Mouse (Mus musculus) right cerebral cortex, postnatal 36 days (tissue): ENCODE measurements around the gene B4galt5.

Experiments
- DNase-seq, 2 experiments: peaks; one replicate each; pipeline ENCODE4 v3.0.0; 2022; ENCODE audit warnings: low spot score in 2 of 2, mixed read lengths in 1 of 2

Gene B4galt5

DNA sequence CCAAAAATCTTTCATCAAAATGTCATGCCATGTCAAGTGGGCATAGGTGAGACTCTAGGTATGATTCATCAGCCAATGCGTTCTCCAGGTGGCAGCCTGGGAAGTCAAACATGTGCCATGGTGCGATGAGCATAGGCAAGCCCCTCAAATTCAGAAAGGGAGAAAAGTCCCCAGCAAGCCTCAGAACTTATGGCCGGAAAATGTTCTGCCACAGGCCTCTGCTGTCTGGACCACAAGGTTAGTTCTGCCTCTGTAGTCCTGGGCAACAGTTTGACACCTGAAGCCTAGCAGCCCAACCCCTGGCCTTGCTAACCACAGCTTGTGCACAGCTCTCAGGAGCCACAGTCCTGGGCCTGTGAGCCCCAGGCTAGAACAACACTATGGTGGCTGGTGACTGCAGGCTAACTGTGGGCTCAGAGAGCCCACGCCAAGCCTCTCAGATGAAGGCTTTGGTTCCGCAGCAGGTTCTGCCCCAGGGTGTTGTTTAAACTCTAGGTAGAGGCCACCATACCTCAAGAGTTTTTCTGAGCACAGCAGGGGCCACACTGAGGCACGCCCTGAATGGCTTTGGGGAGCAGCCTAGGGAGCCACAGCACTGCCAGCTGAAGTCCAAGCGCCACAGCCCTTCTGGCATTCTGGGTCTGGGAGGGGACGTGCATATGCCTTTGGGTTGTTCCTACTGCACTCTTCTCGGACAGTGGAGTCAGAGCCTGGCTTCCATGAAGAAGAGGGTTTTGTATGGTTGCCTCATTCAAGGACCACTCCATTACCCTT lies 14.5 kb upstream of the B4galt5 start:
- DNase-seq: no peak

DNA sequence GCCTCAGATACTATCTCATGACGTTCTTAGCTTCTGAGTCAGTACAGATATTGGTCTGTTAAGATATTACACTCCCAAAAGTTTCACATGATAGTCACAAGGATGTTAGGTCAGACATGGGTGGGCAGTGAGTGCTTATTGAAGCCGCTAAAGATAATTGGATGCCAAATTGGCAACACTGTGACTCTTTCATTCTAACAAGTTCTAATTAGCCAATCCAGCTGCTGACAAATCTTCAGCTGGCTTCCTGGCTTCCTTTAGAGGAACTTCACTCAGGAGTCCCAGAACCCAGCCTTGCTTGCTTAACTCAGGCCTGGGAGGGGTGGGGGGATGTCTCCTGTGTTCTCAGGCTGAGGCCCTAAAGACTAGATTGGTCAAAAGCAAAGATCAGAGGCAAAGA lies 9.5 kb upstream of the B4galt5 start:
- DNase-seq: no peak

- DNase-seq: no peak
Observed at GRCm38 (mm10) chr2:167356885-167357284, 7.9 kb upstream of the B4galt5 start.

GRCm38 (mm10) chr2:167354611-167355165 lies 5.7 kb upstream of the B4galt5 start:
- no peak for DNase-seq

GRCm38 (mm10) chr2:167354046-167354445 lies 5.1 kb upstream of the B4galt5 start:
- no peak for DNase-seq

DNA sequence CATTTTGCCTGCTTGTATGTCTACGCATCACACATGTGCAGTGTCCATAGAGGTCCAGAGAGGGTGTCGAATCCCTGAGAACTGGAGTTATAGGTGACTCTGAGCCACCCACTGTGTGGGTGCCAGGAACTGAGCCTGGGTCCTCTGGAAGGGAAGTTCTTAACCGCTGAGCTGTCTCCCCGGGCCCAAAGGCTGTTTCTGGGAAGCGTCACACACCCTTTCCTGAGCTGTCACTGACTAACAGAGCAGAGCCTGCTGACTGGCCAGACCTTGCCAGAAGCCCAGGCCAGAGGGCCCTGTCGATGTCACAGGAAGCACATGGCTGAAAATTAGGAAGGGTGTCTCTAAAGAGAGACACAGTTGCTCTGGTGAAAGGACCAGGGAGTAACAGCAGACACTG lies 3.5 kb upstream of the B4galt5 start:
- no peak for DNase-seq

- DNase-seq: no peak
Observed at GRCm38 (mm10) chr2:167351371-167351951, 2.5 kb upstream of the B4galt5 start.

DNA sequence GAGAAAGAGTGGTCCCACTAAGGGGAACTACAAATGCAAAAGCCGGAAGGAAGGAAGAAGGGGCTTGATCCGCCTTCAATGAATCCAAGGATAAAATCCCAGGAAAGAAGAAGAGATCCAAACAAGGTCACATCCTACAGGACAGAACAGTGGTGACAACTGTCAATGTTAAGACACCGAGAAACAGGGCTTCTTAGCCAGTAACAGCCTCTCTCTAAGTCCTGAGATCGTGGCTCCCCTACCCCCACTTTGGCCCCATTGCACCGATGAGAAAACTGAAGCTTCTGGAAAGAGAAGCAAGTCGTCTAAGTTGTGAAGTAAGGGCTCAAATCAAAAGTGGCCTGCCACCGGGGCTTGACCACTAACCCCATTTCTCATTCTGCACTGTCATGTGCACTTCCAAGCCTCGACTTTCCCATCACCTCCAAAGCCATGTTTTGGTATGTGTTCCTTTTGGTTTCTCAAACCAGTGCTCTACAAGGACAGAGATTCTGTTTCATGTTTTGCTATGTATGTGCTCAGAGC lies 1.2 kb upstream of the B4galt5 start:
- no peak for DNase-seq

DNA sequence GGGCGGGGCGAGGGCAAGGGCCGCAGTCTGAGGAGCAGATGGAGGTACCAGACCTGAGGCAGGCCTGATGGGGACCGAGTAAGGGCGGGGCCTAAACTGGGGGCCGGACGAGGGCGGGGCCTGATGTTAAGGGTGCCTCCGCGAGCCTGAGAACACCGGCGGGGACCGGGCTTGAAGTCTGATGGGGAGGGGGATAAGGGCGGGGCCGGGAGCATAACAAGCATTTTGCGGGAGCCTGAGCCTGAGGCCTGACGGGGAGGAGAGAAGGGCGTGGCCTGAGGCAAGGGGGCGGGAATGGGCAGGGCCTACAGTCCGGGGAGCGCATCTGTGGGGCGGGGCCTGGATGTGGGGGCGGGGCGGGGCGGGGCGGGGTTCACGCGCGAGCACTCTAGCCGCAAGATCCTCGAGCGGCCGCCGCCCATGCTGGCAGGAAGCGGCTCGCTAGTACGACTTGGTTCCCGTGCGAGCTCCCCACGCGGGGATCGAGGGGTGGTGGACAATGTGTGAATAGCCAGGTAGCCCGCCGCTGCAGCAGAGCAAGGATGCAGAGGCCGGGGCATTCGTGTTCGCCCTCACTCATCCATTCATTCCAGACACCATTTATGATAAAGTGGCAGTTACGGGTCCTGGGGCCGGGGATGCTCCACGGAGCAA lies 427 bp upstream of the B4galt5 start:
- peak; percentile 94 to 95 for DNase-seq

DNA sequence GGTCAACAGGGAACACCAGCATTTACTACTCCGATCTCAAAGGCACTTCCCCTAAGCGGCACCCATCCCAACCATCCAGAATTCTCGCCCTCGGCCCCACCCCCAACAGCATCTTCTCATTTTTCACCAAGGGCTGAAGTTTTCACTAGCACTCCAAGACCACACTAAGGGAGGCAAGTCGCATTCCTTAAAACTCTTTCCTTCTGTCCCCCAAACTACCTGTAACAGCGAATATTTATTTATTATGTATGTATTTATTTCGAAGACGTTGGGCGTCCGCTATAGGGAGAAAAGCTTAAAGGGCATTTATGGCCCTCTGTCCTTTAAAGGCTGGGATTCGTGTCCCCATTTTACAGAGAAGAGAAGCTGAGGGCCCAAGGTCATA lies 1.0 kb downstream of the B4galt5 start:
- no peak for DNase-seq

- DNase-seq: no peak
Observed at GRCm38 (mm10) chr2:167347361-167347760, 1.6 kb downstream of the B4galt5 start.

- DNase-seq: no peak
Observed at GRCm38 (mm10) chr2:167345508-167346164, 3.3 kb downstream of the B4galt5 start.

DNA sequence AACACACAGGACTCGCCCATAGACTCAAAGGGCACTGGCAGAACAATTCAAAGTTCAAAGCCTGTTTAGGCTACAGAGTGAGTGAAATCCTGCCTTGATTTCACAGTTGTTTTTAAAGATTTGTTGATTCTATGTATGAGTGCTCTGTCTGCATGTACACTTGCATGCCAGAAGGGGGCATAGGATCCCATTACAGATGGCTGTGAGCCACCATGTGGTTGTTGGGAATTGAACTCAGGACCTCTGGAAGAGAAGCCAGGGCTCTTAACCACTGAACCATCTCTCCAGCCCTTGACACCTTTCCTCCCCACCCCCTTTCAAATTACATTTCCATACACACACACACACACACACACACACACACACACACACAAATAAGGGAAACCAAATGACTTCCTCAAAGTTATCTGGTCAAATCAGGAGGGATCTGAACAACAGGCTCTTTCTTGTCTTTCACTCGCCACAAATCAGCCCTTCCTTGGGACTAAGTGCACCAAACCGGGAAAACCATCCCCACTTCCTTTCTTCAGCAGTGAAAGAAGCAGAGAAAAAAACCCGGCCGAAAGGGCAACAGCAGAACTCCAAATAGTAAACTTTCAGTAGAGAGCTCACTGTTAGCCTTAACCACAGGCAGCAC lies 4.0 kb downstream of the B4galt5 start:
- no peak for DNase-seq

- DNase-seq: no peak
Observed at GRCm38 (mm10) chr2:167343369-167344140, 5.4 kb downstream of the B4galt5 start.

DNA sequence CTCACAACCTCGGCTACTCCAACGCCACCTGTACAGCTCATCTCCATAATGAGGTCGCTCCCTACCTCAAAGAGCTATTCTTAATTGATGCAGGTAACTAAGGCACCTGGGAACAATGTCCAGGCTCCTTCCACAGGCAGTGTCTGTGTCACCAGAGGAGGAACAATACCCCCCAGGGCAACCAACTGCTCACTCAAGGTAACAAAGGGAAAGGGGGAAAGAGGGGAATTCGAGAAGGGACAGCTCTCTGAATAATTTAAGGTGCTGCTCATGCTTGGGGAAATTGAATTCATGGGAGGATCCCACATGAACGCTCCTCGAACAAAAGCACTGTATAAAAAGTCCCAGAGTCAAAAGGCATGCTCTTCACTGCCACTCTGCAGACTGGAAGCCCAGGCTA lies 6.1 kb downstream of the B4galt5 start:
- no peak for DNase-seq

DNA sequence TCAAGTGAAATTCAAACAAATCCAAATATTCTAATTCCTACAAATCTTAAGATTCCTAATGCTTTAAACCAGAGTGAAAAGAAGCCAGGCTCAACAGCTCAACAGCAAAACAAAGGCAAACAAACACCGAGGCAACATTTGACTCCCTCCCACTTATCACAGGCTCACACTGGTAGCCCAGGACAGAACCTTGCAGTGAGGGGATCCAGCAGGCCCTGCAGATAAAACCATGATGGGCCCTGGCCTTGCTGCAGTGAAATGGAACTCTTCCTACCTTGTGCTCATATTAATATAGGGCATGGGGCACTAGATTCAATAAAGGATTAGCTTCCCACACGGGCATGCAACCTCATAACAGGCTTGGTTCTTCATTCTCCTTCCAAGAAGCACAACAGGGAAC lies 11.4 kb downstream of the B4galt5 start:
- no peak for DNase-seq

DNA sequence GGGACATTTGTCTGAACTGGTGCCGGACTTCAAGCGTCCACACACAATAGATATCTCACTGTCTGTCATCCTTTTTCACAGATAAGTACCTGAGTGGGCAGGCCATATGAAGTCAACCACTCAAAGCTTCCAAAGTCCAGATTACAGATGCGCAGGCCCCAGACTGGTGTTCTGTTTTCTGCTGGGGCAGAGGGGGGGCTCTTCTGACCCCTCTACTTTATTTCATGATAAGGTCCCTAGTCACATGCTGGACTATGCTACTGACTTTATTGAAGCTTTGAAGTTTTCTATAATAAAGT lies 11.8 kb downstream of the B4galt5 start:
- DNase-seq: no peak

- no peak for DNase-seq
Observed at GRCm38 (mm10) chr2:167336384-167337213, 12.4 kb downstream of the B4galt5 start.

DNA sequence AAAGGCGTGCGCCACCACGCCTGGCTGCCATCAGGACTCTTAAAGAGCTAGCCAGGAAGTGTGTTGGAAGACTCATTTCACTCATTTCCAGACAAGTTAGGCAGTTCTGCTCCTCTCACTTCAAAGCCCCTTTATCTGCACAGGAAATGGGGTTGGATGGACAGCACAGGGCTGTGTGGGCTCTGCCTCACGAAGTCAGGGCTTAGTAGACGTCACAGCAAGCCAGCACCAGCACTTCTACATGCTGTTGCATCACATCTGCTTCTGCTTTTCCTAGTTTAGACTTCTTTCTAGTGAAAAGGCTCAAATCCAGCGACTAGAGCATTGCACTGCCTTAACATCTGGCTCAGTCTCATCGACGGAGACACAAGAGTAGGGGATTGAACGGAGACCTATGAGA lies 13.9 kb downstream of the B4galt5 start:
- no peak for DNase-seq

DNA sequence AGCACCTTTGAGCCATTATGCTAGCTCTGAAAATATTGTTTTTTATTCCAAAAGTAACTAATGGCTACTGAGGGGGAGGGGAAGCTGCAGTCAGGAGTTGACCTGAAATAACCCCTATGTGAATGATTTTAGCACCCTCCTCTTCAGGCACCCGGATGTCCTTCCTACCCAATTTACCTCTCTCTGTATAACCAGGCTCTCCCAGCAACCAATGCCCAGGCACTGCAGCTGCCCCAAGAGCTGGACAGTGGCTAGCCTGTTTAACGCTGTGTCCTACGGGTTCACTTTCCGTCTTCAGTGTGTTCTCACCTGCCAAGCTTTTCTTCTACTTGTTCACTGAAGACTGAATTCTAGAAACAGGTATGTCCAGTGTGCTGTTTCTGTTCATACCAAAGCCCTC lies 14.7 kb downstream of the B4galt5 start:
- no peak for DNase-seq
